Mouse (Mus musculus): ENCODE data around the gene Krt19. TPM values are rescaled to one million over a fixed set of nuclear protein-coding genes. Genes with fewer than 3 reads are reported as not detected.

Krt19 gene
- polyA plus RNA-seq (2014; fragmentation: Illumina TruSeq; extraction: RNeasy Lipid Tissue Mini Kit (QIAGEN cat#74804)): 5.7 TPM

DNA sequence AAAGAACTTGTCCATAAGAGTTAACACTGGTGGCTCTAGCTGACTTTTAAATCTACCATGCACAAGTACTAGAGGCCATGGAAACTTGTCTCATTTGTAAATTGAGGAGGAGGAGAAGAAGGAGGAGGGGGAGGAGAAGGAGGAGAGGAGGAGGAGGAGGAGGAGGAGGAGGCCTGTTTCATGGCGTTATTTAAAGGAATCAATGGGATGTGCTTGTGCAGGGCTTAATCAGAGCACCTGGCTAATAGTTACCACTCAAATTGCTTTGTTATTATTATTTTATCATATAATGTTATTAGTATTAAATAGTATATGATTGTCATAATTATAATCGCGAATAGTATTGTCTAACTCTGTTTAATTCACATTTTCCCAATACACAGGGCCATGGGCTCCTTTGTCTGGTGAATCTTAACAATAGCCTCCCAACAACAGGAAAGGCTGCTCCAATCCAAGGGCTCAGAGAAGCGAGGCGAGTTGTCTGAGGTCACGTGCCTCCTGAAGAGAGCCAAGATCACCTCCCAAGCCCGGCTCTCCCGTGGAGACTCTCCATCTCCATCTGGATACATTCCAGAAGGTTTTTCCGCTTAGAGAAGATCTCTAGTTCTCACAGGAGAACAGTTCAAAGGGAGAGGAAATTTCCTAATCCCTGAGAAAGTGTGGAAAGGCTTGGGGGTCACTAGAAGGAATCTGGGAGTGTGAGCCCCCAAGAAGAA is at the start of gene Krt19:
Gene Krt19 (minus strand): TSS at position 51 of the 716 bp plus-strand sequence.

GRCm38 (mm10) chr11:100192992-100193391 is 44.5 kb upstream of the Krt19 start, which contains the start of gene Krt9:
TSS of gene Krt9 (minus strand) at chr11:100193246.

DNA sequence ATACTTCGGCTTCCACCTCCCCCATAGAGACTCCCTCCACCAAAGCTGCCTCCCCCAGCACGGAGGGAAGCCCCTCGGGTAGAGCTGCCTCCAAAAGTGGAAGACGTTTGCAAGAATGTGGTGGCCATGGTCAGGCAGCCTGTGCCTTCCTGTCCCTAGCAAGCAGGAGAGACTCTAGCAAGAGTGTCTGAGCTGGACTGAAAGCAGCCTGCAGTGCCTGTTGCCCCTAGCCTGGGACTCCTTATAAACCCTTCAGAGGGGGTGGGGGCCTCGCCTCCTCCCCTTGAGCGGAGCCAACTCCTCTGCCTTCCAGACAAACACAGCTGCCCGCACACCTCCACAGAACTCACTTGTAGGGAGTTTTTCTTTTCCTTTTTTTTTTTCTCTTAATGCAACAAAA is 12.7 kb downstream of the Krt19 start, which contains the start of gene Krt15:
Gene Krt15 (minus strand): TSS at position 198 of the 400 bp plus-strand sequence.

DNA sequence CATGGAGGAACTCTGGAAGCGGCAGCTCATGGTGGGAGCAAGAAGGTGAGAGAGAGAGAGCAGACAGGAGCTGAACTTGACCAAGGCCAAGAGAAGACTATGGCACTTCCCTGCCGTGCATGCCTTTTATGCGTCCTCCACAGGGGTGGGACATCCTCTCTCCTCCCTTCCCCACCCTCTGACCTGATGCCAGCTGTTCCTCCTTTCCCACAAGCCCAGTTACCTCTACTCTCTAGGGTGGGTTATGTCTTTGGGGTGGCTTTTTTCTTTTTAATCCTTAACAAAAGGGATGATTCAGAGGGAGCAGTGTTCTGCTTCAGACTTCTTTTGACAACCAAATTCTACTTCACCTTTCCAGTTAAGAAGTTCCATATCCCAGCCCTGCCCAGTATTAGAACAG is 27.0 kb downstream of the Krt19 start, which contains the start of gene Krt13:
Gene Krt13 (minus strand): TSS at position 101 of the 400 bp plus-strand sequence.

DNA sequence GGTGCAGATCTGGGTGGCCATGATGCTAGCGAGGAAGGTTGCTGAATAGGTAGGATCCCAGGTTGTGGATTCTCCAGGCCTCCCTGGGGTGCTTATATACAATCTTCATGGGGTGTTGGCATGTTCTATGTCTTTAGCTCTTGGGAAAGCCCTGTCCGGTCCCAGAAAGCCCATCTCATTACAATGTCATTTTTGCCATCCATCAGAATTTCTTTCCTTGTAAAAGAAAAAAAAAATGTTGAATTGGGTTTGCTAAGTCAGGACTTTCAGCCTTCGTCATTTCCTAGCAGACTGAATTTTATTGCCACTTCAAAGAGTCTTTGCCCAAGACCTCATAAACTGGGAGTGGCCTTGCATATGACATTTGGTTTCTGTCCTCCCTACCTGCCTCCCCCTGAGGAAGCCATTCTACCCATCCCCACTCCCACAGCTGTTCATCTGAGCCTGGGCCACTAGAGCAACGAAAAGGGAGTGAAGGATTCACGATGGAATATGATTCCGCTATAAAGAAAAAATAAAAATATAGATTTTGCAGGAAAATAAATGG is 42.8 kb downstream of the Krt19 start, which contains the start of gene Krt36:
Gene Krt36 (minus strand): TSS at position 51 of the 547 bp plus-strand sequence.

DNA sequence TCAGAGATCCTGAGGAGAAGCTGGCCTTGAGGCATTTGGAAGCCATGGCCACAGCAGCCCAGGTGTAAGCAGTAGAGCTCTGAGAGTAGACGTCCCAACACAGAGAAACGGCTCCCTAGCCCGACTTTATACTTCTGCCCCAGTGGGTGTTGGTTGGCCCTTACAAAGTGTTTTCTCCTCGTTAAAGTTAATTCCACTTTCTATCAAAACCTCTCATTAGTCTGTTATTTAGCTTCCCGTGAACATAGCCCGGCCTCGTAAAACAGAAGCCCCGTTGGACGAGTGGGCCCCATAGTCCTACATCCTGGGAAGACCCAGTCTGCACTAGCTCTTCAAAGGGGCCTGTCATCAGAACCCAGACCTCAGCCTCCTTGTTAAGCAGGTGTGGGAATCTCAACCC is 52.3 kb downstream of the Krt19 start, which contains the start of gene Krt35:
Gene Krt35 (minus strand): TSS at position 101 of the 400 bp plus-strand sequence.

Other genes starting within 250 kb of the Krt19 start
- gene Krtap31-1, start 240.7 kb downstream of the Krt19 start, polyA plus RNA-seq (2014; fragmentation: Illumina TruSeq; extraction: RNeasy Lipid Tissue Mini Kit (QIAGEN cat#74804)): not detected
- gene Gm11565, start 233.9 kb downstream of the Krt19 start, polyA plus RNA-seq (2014; fragmentation: Illumina TruSeq; extraction: RNeasy Lipid Tissue Mini Kit (QIAGEN cat#74804)): not detected
- not detected for gene Krtap31-2, start 212.4 kb downstream of the Krt19 start, polyA plus RNA-seq (2014; fragmentation: Illumina TruSeq; extraction: RNeasy Lipid Tissue Mini Kit (QIAGEN cat#74804))
- not detected for gene Krtap9-5, start 200.2 kb downstream of the Krt19 start, polyA plus RNA-seq (2014; fragmentation: Illumina TruSeq; extraction: RNeasy Lipid Tissue Mini Kit (QIAGEN cat#74804))
- gene Krtap29-1, start 169.6 kb downstream of the Krt19 start, polyA plus RNA-seq (2014; fragmentation: Illumina TruSeq; extraction: RNeasy Lipid Tissue Mini Kit (QIAGEN cat#74804)): not detected
- gene Krtap16-1, start 162.1 kb downstream of the Krt19 start, polyA plus RNA-seq (2014; fragmentation: Illumina TruSeq; extraction: RNeasy Lipid Tissue Mini Kit (QIAGEN cat#74804)): not detected
- gene Krtap17-1, start 154.7 kb downstream of the Krt19 start, polyA plus RNA-seq (2014; fragmentation: Illumina TruSeq; extraction: RNeasy Lipid Tissue Mini Kit (QIAGEN cat#74804)): not detected
- not detected for gene Krt33a, start 132.5 kb downstream of the Krt19 start, polyA plus RNA-seq (2014; fragmentation: Illumina TruSeq; extraction: RNeasy Lipid Tissue Mini Kit (QIAGEN cat#74804))
- gene Krt33b, start 118.8 kb downstream of the Krt19 start, polyA plus RNA-seq (2014; fragmentation: Illumina TruSeq; extraction: RNeasy Lipid Tissue Mini Kit (QIAGEN cat#74804)): not detected
- gene Krt34, start 107.1 kb downstream of the Krt19 start, polyA plus RNA-seq (2014; fragmentation: Illumina TruSeq; extraction: RNeasy Lipid Tissue Mini Kit (QIAGEN cat#74804)): not detected
- not detected for gene Krt31, start 98.1 kb downstream of the Krt19 start, polyA plus RNA-seq (2014; fragmentation: Illumina TruSeq; extraction: RNeasy Lipid Tissue Mini Kit (QIAGEN cat#74804))
- gene Krt32, start 60.4 kb downstream of the Krt19 start, polyA plus RNA-seq (2014; fragmentation: Illumina TruSeq; extraction: RNeasy Lipid Tissue Mini Kit (QIAGEN cat#74804)): not detected
- gene Krt35, start 52.4 kb downstream of the Krt19 start, polyA plus RNA-seq (2014; fragmentation: Illumina TruSeq; extraction: RNeasy Lipid Tissue Mini Kit (QIAGEN cat#74804)): not detected
- not detected for gene Krt36, start 43.0 kb downstream of the Krt19 start, polyA plus RNA-seq (2014; fragmentation: Illumina TruSeq; extraction: RNeasy Lipid Tissue Mini Kit (QIAGEN cat#74804))
- gene Krt13, start 27.1 kb downstream of the Krt19 start, polyA plus RNA-seq (2014; fragmentation: Illumina TruSeq; extraction: RNeasy Lipid Tissue Mini Kit (QIAGEN cat#74804)): not detected
- gene Krt15, start 12.7 kb downstream of the Krt19 start, polyA plus RNA-seq (2014; fragmentation: Illumina TruSeq; extraction: RNeasy Lipid Tissue Mini Kit (QIAGEN cat#74804)): not detected
- gene Krt9, start 44.6 kb upstream of the Krt19 start, polyA plus RNA-seq (2014; fragmentation: Illumina TruSeq; extraction: RNeasy Lipid Tissue Mini Kit (QIAGEN cat#74804)): not detected
- gene Krt14, start 58.9 kb upstream of the Krt19 start, polyA plus RNA-seq (2014; fragmentation: Illumina TruSeq; extraction: RNeasy Lipid Tissue Mini Kit (QIAGEN cat#74804)): not detected
- not detected for gene Krt16, start 100.2 kb upstream of the Krt19 start, polyA plus RNA-seq (2014; fragmentation: Illumina TruSeq; extraction: RNeasy Lipid Tissue Mini Kit (QIAGEN cat#74804))
- not detected for gene Krt17, start 112.4 kb upstream of the Krt19 start, polyA plus RNA-seq (2014; fragmentation: Illumina TruSeq; extraction: RNeasy Lipid Tissue Mini Kit (QIAGEN cat#74804))
- gene Krt42, start 121.2 kb upstream of the Krt19 start, polyA plus RNA-seq (2014; fragmentation: Illumina TruSeq; extraction: RNeasy Lipid Tissue Mini Kit (QIAGEN cat#74804)): not detected
- 1,574 TPM for gene Eif1, start 171.2 kb upstream of the Krt19 start, polyA plus RNA-seq (2014; fragmentation: Illumina TruSeq; extraction: RNeasy Lipid Tissue Mini Kit (QIAGEN cat#74804))
- gene Gast, start 185.7 kb upstream of the Krt19 start, polyA plus RNA-seq (2014; fragmentation: Illumina TruSeq; extraction: RNeasy Lipid Tissue Mini Kit (QIAGEN cat#74804)): not detected
- gene Hap1, start 207.5 kb upstream of the Krt19 start, polyA plus RNA-seq (2014; fragmentation: Illumina TruSeq; extraction: RNeasy Lipid Tissue Mini Kit (QIAGEN cat#74804)): 0.48 TPM
- 1.7 TPM for gene Jup, start 249.1 kb upstream of the Krt19 start, polyA plus RNA-seq (2014; fragmentation: Illumina TruSeq; extraction: RNeasy Lipid Tissue Mini Kit (QIAGEN cat#74804))